Mouse (Mus musculus): ENCODE measurements at regions not wholly inside any gene's neighbourhood (a gene's known extent, or its start where the extent isn't known, plus 50 kb on each side); places are given as distances from the start of the nearest gene placed in this dataset.

DNA sequence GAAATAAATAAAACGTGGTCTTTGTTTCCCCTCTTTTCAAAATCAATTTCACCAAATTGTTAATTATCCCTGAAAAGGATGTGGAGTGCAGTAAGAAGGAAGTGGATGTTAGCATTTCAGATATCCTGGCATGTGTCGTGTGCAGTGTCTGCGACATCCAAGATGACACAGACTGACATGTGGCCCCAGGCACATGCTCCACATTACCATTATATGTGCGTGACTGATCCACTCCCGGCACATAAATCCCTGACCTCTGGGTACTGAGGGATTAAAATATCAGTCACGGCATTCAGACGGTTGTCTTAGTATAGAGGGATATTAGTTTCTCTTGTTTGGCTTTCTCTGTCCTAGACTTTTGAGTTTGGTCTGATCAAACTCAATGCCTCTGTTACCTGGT is 168.0 kb upstream of the Slc25a13 start:
- no peak for TF ChIP-seq CTCF (IDR thresholded peaks at IDR 0.05 in 2 of 3, conservative IDR thresholded peaks at IDR 0.05 in 1 of 3; ENCODE audit: control insufficient read depth in 1 of 3, insufficient read depth in 1 of 3, low read depth in 2 of 3, low read length in 3 of 3, poor library complexity in 1 of 3, severe bottlenecking in 1 of 3)
- no peak for TF ChIP-seq EP300 (IDR thresholded peaks at IDR 0.05; ENCODE audit: low read depth in 1 of 2, low read length in 2 of 2)
- TF ChIP-seq ZNF384 (IDR thresholded peaks at IDR 0.05; ENCODE audit: low read depth, low read length): no peak
- TF ChIP-seq UBTF (IDR thresholded peaks at IDR 0.05; ENCODE audit: borderline replicate concordance, insufficient read depth, low read depth, low read length): no peak
- no peak for TF ChIP-seq RAD21 (IDR thresholded peaks at IDR 0.05; ENCODE audit: low read depth, low read length)
- no peak for TF ChIP-seq TCF12 (IDR thresholded peaks at IDR 0.05; ENCODE audit: low read depth, low read length)
- no peak for TF ChIP-seq GATA1 (IDR thresholded peaks at IDR 0.05; ENCODE audit: low read depth, low read length)
- no peak for TF ChIP-seq CHD2 (IDR thresholded peaks at IDR 0.05; ENCODE audit: low read length)
- no peak for TF ChIP-seq NRF1 (IDR thresholded peaks at IDR 0.05; ENCODE audit: insufficient read depth, low read depth, low read length, poor library complexity, severe bottlenecking)
- TF ChIP-seq MAX (IDR thresholded peaks at IDR 0.05; ENCODE audit: low read length): no peak
- TF ChIP-seq JUND (IDR thresholded peaks at IDR 0.05; ENCODE audit: low read depth, low read length): no peak
- TF ChIP-seq USF1 (IDR thresholded peaks at IDR 0.05; ENCODE audit: low read depth, low read length): no peak
- no peak for TF ChIP-seq TAL1 (IDR thresholded peaks at IDR 0.05; ENCODE audit: low read length)
- no peak for TF ChIP-seq NELFE (IDR thresholded peaks at IDR 0.05; ENCODE audit: low read depth, low read length)

Measured in MEL (cell line).